Mouse (Mus musculus) gastrocnemius, postnatal 4 days (tissue): ENCODE measurements at regions not wholly inside any gene's neighbourhood (a gene's known extent, or its start where the extent isn't known, plus 50 kb on each side); places are given as distances from the start of the nearest gene placed in this dataset.

Experiments used
- DNase-seq, 2 experiments: peaks; one replicate each; pipeline ENCODE4 v3.0.0; 2021 to 2022; ENCODE audit warnings: low spot score in 2 of 2, mixed read lengths in 2 of 2

DNA sequence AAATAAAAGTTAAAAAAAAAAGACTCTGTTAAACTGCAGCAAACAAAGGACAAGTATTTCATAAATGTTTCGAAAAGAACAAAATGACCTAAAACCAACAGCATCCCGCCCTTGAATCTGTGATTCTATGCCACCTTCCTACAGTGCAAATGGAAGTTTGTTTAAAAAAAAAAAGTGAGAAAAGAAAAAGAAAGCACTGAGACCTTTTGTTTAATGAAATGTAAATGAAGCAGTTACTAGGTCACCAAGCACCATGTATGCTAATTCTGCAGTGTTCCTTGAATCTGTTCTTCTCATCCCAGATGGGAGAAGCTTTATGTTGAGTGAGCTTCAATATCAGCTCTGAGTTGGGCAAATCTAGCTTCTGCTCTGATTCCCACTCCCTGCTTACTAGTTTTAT is 64.8 kb downstream of the Dnajb9 start:
- DNase-seq: no peak

- no peak for DNase-seq
These were observed 71.1 kb downstream of the Dnajb9 start for GRCm38 (mm10) chr12:44139026-44139425.

DNA sequence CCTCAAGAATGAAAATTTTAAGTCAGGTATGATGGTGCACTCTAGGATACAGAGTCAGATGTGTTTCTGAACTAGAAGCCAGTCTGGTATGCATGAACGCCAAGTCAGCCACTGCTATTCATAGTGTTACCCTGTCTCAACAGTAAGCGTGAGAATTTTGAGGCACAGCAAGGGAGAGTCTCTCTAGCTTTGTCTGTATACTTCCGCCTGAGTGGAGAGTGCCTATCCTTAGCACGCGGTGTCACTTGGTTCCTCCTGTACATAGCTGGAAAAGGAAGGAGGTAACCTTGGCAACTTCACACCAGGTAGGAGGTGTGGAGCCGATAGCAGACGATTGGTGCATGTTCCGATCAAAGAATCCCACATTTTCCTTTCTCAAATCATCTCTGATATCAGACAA is 81.3 kb downstream of the Dnajb9 start:
- DNase-seq: no peak

- no peak for DNase-seq
These were observed 105.0 kb downstream of the Dnajb9 start for GRCm38 (mm10) chr12:44105085-44105484.

- DNase-seq: no peak
These were observed 110.9 kb downstream of the Dnajb9 start for GRCm38 (mm10) chr12:44099188-44099587.

GRCm38 (mm10) chr12:44071766-44072165 is 138.4 kb downstream of the Dnajb9 start:
- DNase-seq: no peak

DNA sequence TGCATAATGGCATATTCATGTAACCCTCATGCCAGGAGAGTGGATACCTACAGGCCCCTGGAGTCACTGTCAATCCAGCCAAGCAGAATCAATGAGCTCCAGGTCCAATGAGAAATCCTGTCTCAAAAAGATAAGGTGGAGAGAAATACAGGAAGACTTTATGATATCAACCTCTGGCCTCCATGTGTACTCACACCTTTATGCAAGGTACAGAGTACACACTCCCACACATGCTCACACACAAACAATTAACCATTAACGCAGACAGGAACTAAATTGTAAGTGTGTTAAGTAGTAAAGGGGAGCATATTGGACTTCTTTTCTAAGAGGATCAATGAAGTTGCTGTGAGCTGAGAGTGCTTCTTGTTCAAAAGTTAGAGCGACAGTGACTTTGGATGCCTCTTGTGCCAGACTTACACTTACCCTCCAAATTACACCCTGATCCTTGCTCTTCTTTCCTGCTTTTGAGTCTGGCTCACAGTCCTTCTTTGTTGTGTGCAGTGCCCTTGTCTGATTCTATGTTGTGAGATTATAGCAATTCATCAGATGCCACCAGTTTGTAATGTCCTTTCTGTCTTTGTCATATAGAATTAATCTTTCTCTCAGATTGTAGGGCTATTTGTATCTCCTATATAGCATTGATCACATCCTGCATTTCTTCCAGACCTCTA is 153.5 kb downstream of the Dnajb9 start:
- DNase-seq: no peak

DNA sequence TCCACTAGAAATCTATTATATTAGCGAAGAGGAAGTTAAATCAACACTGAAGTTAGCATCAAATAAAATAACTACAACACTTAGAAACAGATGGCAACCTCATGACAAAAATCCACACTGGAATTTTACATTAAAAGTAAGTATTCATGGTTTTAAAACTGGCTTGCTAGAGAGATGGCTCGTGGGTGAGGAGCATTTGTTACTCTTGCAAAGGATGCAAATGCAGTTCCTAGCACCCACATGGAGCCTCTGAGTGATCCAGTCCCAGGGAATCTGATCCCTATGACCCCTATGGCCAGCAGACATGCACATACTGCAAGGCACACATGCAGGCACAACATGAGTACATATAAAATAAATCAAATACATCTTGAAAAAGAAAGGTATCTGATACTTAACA is 164.3 kb downstream of the Dnajb9 start:
- no peak for DNase-seq

- no peak for DNase-seq
These were observed 165.6 kb downstream of the Dnajb9 start for GRCm38 (mm10) chr12:44044388-44045105.

- no peak for DNase-seq
These were observed 203.3 kb downstream of the Dnajb9 start for GRCm38 (mm10) chr12:44006795-44007194.

GRCm38 (mm10) chr12:43983548-43983947 is 226.6 kb downstream of the Dnajb9 start:
- no peak for DNase-seq

DNA sequence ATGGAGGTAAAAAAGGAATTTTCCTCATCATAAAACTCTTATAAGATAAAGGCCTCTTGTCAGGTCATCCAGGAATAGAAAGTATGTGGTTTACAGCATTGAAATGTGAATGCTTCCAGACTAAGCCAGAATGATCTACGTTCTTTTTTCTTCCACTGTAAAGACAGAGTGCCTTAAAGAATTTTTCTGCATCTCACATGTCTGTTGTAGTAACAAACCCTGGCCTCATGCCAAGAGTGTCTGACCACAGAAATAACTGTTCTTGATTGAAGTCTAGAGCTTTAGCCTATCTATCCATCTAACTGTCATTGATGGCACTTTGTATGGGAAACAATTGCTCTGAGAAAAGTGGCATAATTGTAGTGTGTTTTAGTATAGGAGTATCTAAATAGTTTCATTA is 246.2 kb downstream of the Dnajb9 start:
- DNase-seq: peak in 1 of 2 experiments; percentile 8

DNA sequence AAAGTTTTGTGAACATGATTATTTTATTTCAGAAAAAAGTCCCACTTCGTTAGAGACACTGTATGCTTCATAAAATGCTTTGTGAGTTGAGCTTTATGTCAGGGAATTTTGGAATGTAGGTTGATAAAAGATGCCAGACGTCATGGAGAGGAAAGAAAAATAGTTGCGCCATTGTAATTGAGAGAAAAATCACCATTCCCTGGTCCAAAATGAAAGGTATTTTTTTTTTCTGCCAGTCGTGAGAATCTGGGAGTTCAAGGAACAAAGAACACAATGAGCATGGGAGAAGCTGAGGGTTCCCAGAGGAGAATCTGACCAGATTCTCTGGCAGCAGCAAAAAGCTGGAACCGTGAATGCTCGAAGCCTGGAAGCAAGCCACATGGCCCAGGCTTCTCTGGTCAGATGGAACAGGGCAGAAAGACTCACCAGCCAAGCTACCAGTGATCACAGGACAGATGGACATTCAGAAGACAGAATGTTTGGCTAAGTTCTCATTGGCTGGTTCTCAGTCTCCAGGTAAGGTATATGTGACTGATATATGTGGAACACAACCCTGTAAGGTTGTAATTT is 247.5 kb downstream of the Dnajb9 start:
- peak in 1 of 2 experiments; percentile 18 for DNase-seq

- DNase-seq: no peak
These were observed 285.9 kb downstream of the Dnajb9 start for GRCm38 (mm10) chr12:43924228-43924627.

DNA sequence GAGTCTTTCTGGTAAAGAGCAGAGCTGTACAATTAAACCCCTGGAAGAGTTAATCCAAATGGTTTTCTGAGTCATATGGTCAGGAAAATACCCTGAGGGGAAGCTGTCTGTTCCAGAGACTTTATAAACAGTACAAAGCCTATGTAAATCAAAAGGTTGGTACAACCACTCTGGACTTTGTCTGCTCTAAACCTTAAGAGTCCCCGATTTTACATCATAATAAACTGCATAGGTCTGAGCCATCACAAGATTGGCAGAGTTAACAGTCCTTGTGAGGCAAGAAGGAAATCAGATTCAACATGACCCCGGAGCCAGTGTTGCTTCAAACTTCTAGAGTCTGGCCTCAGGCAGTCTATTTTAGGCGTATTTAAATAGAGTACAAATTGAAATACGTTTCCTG is 289.7 kb downstream of the Dnajb9 start:
- DNase-seq: no peak

DNA sequence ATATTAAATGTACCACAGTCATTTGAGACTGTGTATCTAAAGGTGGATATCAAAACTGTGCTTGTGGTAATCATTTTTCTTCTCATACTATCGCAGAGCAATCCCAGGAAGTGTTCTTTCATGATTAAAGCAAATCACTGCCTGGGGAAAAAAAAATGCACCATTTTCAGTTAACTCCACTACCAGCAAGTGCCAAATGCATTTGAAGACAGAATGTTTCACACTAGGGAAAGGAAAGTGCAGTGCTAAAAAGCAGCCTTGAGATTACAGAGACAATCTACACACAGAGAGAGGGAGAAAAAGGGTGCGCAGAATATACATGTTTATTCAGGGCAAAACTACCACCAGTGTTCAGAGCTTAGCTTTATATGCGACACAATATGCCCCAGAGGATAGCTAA is 291.0 kb downstream of the Dnajb9 start:
- no peak for DNase-seq

DNA sequence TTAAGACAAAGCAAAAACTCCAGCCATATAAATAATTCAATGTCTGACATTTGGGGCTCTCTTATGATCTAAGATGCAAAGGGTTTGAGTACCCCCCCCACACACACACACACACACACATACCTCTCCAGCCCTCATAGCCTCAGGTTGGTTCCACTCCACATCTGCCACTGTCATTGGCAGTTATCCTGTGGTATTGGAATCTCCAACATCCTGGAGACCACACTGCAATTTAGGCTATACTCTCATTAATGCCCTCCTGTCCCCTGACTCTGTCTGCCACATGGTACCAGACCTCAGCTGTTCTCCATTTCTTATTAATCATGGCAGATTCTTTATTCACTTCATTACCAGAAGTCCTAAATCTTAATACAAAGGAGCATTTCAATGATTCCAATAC is 293.3 kb downstream of the Dnajb9 start:
- DNase-seq: no peak

GRCm38 (mm10) chr12:43899273-43899672 is 310.9 kb downstream of the Dnajb9 start:
- DNase-seq: no peak

- DNase-seq: no peak
These were observed 324.5 kb downstream of the Dnajb9 start for GRCm38 (mm10) chr12:43885596-43885995.

DNA sequence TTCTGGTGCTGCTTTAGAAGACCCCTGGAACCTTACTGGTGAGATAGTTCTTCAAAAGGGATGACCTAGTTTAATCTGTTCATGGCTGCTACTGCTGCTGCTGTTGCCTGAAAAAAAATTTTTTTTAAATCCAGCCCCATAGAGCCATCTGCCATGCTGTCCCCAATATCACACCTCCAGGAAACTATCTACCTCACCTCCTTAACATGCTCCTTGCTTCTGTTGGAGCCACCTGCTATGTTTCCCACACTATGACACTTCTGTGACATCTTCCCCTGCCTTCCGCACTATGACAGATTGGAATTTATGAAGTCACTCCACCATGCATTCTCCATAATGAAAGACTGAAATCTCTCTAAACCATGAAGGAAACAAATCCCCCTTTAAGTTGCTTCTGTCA is 349.6 kb downstream of the Dnajb9 start:
- no peak for DNase-seq

- DNase-seq: no peak
These were observed 353.8 kb downstream of the Dnajb9 start for GRCm38 (mm10) chr12:43856370-43856769.

GRCm38 (mm10) chr12:43852246-43852645 is 357.9 kb downstream of the Dnajb9 start:
- no peak for DNase-seq
